Mouse (Mus musculus): ENCODE measurements around the gene Meig1. TPM values are rescaled to one million over a fixed set of nuclear protein-coding genes. Genes with fewer than 3 reads are reported as not detected.

Meig1 gene
- polyA plus RNA-seq (2012; rRNA removed): not detected in 2 replicates

GRCm38 (mm10) chr2:3422548-3422947 lies at the start of gene Meig1:
Meig1 (minus strand) TSS chr2:3422648.

GRCm38 (mm10) chr2:3423841-3424578 lies 1.6 kb upstream of the Meig1 start, which contains the start of gene Dclre1c:
Dclre1c (plus strand) TSS chr2:3424131.

GRCm38 (mm10) chr2:3397110-3397509 lies 25.3 kb downstream of the Meig1 start, which contains the start of gene Olah:
Olah (minus strand) TSS chr2:3397210.

Other genes with a start within 250 kb of the Meig1 start
- gene Nmt2, start 138.4 kb downstream of the Meig1 start, polyA plus RNA-seq (2012; rRNA removed): 3.0 and 3.9 TPM in 2 replicates
- 1.7 and 2.5 TPM in 2 replicates for gene Rpp38, start 90.0 kb downstream of the Meig1 start, polyA plus RNA-seq (2012; rRNA removed)
- not detected in 2 replicates for gene Acbd7, start 86.5 kb downstream of the Meig1 start, polyA plus RNA-seq (2012; rRNA removed)
- gene Olah, start 25.4 kb downstream of the Meig1 start, polyA plus RNA-seq (2012; rRNA removed): not detected in 2 replicates
- gene Dclre1c, start 1.5 kb upstream of the Meig1 start, polyA plus RNA-seq (2012; rRNA removed): 2.3 and 2.5 TPM in 2 replicates
- gene Suv39h2, start 52.4 kb upstream of the Meig1 start, polyA plus RNA-seq (2012; rRNA removed): 1.5 and 2.6 TPM in 2 replicates
- gene Gm45902, start 90.1 kb upstream of the Meig1 start, polyA plus RNA-seq (2012; rRNA removed): 0.83 and 1.2 TPM in 2 replicates
- 15.9 and 17.4 TPM in 2 replicates for gene Hspa14, start 90.2 kb upstream of the Meig1 start, polyA plus RNA-seq (2012; rRNA removed)
- 0.27 and 0.34 TPM in 2 replicates for gene Cdnf, start 90.4 kb upstream of the Meig1 start, polyA plus RNA-seq (2012; rRNA removed)
- 13.1 and 15.1 TPM in 2 replicates for gene Fam107b, start 147.8 kb upstream of the Meig1 start, polyA plus RNA-seq (2012; rRNA removed)